Mouse (Mus musculus): ENCODE measurements around the gene Rnf126. TPM values are rescaled to one million over a fixed set of nuclear protein-coding genes. Genes with fewer than 3 reads are reported as not detected.
A peak's percentile ranks its signal among the peaks of the same experiment; 100 is the strongest.

Gene Rnf126
- total RNA-seq, 2 experiments from 2014 or later: 31.8 to 34.4 TPM

GRCm38 (mm10) chr10:79743161-79743560, 23.6 kb downstream of the Rnf126 start:
- DNase-seq: no peak
- intact Hi-C loops (cut with DNase I): no loop called here

- no peak for DNase-seq
- intact Hi-C loops (cut with DNase I): no loop called here
These were observed 25.9 kb downstream of the Rnf126 start for GRCm38 (mm10) chr10:79740863-79741262.

DNA sequence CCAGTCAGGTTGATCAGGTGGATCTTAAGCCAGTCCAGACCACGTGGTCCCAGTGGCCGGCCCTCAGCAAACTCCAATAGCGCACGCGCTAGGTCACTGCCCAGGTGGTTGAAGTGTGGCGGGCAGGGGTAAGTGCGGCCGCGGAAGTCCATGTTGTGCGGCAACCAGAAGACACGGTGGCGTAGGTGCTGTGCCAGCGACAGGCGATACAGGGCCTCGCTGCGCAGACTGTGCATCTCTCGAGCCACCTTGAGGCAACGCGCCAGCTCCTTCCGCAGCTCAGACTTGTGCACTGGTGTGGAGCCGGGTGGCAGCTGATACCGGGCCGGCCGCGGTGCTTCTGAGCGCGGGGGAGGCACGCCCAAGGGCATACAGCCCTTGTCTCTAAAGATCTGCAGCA, 27.5 kb downstream of the Rnf126 start:
- intact Hi-C loops (cut with DNase I): no loop called here
- no peak for DNase-seq

DNA sequence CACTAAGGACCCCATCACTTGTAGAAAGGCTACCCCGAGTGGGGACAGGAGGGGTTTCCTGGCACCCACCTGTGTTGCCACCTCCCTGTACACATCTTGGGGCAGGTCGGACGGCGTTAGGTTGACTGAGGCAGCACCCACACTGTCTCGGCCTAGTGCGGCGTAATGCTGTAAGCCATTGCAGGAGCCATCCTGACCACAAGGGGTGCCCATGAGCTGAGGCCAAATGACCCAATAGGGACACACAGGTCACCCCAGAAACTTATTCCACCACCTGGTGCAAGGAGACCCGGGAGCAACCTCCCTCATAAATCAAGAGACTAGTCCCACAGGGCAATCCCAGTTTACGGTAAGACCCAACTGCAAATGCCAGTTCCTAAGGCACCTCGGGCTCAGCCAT, 28.5 kb downstream of the Rnf126 start:
- no peak for DNase-seq
- intact Hi-C loops (cut with DNase I): no loop called here

GRCm38 (mm10) chr10:79736706-79737105, 30.0 kb downstream of the Rnf126 start:
- no peak for DNase-seq
- intact Hi-C loops (cut with DNase I): no loop called here

DNA sequence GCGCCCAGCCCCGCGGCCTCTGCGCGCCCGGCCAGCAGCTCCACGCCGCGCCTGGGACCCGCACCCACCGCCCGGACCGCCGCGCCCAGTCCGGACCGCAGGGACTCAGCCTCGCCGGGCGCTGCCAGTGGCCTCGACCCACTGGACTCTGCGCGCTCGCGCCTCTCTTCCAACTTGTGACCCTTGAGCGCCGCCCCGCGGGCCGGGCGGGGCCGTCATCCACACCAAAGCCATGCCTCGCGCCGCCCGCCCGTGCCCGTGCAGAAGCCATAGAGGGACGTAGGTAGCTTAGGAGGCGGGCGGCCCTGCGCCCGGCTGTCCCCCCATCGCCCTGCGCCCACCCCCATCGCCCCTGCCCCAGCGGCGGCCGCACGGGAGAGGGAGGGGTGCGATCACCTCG, 31.4 kb downstream of the Rnf126 start:
- DNase-seq: no peak
- intact Hi-C loops (cut with DNase I): no loop called here

GRCm38 (mm10) chr10:79733847-79734246, 32.9 kb downstream of the Rnf126 start:
- intact Hi-C loops (cut with DNase I): no loop called here
- DNase-seq: no peak

DNA sequence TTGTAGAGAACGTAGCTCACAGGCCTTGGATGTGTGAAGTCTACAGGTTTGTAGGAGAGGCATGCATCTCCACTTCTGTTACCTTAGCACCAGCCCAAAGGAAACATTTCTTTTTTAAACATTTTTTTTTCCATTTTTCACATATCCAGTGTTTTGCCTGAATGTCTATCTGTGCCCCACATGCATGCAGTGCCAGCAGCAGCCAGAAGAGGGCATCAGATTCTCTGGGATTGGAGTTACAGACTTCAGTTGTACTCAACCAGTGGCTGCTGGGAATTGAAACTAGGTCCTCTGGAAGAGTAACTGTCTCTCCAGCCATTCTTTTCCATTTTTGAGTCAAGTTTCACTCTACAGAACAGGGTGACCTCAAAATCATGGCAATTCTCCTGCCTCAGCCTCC, 34.3 kb downstream of the Rnf126 start:
- no peak for DNase-seq
- intact Hi-C loops (cut with DNase I): no loop called here

- intact Hi-C loops (cut with DNase I): no loop called here
- DNase-seq: peak; percentile 66 to 82
These were observed 37.3 kb downstream of the Rnf126 start for GRCm38 (mm10) chr10:79729357-79729965.

DNA sequence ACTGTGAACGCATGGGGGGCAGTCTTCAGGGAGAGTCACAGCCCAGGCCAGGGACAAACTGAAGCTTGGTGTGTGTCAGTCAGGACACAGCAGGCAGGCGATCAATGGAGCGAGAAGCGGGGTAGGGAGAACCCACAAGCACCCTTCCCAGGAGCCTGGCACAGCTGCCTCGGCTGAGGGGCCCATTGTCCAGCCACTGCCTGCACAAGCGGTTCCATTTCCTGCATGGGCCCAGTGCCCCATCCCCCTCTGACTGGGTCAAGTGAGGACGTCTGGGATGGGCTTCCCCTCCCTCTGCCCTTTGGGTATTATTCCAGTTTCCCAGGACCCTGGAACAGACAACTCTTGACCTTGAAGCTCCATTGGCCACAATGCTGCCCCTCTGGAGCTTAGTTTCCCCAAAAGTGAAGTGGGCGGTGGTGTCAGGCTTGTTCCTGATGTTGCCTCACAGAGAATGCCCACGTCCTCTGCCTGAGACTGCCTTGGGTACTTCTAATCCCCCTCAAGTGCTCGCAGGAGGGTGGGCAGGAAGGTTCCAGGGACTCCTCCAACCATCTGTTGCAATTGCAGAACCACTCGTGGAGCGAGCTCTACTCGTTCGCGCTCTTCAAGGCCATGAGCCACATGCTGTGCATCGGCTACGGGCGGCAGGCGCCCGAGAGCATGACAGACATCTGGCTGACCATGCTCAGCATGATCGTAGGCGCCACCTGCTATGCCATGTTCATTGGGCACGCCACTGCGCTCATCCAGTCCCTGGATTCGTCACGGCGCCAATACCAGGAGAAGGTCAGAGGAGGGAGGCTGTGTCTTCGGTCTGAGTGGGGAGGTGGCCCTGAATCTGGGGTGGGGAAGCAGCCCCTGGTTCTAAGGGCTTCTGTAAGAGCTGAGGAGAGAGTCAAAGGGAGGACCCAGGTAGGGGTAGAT, 38.2 kb downstream of the Rnf126 start:
- intact Hi-C loops (cut with DNase I): no loop called here

DNA sequence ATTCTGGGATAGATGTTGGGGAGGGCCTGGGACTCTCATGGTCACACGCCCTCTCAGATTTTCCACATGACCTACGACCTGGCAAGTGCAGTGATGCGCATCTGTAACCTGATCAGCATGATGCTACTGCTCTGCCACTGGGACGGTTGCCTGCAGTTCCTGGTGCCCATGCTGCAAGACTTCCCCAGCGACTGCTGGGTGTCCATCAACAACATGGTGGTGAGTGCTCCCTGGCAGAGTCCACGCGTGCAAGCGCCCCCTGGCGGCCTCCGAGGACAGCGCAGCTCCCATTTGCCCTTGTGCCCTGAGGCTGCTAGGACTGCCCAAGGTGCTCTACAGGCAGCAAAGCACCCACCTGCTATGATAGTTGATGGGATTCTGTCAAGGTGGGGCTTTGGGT, 40.7 kb downstream of the Rnf126 start:
- peak in 1 of 2 experiments; percentile 69 for DNase-seq
- intact Hi-C loops (cut with DNase I): no loop called here

More for the DNA sequence above, 38.2 kb downstream of the Rnf126 start:
- DNase-seq: no peak

DNA sequence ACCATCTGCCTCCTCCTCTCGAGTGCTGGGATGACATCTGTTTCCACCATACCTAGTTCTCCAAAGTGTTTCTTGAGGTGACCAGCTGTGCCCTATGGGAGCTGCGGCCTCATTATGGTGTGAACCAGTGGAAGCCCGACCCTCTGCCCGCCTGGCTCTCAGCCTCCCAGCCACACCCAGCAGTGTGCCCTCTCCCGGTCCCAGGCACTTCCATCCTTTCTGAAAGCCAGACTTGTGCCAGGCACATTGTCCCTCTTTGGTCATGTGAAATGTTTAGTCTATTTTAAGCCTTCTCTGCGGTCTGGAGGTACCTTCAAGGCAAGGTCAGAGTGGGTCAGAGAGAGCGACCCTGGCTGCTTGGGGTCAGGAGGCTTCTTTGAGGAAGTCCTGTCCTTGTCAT, 43.1 kb downstream of the Rnf126 start:
- intact Hi-C loops (cut with DNase I): no loop called here
- peak; percentile 63 to 65 for DNase-seq

- no peak for DNase-seq
- intact Hi-C loops (cut with DNase I): no loop called here
These were observed 43.7 kb downstream of the Rnf126 start for GRCm38 (mm10) chr10:79723047-79723446.

GRCm38 (mm10) chr10:79721089-79721488, 45.7 kb downstream of the Rnf126 start:
- no peak for DNase-seq
- intact Hi-C loops (cut with DNase I): no loop called here

DNA sequence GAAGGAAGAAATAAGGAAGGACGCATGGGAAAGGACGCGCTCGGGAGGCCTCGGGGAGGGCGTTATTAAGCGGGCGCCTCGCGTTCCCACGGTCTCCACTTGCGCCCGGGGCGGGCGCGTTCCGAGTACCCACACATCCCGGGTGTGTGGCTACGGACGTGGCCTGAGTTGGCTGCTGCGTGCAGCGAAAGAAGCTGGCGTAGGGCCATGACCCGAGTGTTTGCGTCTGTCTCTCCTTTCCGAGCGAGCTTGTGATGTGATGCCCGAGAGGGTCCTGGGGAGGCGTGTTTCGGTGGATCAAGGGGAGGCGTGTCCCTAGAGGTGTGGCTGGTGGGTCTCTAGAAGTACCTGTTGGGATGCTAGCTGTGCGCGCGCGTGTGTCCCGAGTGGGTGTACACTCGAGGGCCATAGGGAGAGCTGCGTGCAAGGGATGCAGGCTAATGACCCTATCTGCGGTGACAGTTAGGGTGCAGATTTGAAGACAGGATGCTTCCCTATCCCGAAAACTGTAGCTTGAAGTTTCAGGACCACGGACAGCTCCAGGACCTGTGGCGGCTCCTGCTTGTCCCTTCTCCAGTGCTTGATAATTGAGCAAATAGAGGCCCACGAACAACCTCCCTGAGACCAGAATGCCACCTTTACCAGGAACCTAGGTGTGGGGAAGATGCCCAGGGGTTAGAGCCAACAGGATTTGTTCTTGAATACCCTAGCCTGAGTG, 49.0 kb downstream of the Rnf126 start:
- DNase-seq: peak; percentile 85 to 90
- intact Hi-C loops (cut with DNase I): no loop called here

DNA sequence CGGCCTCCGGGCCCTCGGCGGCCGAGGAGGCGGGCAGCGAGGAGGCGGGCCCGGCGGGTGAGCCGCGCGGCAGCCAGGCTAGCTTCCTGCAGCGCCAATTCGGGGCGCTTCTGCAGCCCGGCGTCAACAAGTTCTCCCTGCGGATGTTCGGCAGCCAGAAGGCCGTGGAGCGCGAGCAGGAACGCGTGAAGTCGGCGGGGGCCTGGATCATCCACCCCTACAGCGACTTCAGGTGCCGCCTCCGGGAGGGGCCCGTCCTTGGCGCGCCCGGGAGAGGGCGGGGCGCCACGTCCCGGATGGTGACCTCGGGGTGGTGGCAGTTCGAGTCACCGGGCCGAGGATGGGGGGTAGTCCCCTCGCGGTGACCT, 49.8 kb downstream of the Rnf126 start:
- intact Hi-C loops (cut with DNase I): no loop called here
- DNase-seq: peak in 1 of 2 experiments; percentile 42

- no peak for DNase-seq
- intact Hi-C loops (cut with DNase I): no loop called here
These were observed 50.3 kb downstream of the Rnf126 start, which contains the start of gene Hcn2 for GRCm38 (mm10) chr10:79716254-79716987. Gene Hcn2 (plus strand): TSS chr10:79716634.

DNA sequence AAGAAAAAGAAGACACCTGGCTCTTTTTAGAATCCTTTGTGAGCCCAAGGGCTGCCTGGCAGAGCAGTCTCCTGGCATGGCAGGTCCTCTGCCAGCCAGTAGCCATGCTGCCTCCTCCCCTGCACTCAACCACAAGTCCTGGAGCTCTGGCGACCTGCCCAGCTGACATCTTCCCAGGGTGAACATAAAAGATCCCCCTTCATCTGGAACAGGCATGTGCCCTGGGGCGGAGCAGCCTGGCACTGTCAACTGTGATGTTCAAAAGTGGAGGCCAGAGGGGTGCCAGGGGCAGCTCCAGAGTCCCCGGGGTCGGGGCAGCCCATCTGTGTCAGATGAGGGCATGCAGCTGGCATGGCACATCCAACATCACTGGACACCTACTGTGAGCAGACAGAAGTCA, 51.8 kb downstream of the Rnf126 start:
- intact Hi-C loops (cut with DNase I): no loop called here
- DNase-seq: peak in 1 of 2 experiments; percentile 63

DNA sequence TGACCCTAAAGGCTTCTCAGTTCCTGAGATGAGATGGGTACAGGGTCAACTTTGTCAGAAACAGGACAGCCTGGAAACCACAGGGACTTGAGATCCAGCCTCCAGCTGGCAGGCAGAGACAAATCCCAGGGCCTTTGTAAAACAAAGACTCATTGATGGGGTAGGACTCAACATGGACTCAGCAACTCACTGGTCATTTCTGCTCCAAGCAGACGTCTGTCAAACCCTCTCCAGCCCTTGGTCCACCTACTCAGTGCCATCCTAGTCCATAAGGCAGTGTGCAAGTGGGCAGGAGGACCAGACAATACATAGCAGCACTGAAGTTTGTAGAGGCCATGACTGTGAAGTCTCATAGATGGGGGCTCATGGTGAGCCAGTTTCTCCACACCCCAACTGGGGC, 53.6 kb downstream of the Rnf126 start:
- intact Hi-C loops (cut with DNase I): no loop called here
- DNase-seq: no peak

GRCm38 (mm10) chr10:79712499-79713126, 54.1 kb downstream of the Rnf126 start:
- intact Hi-C loops (cut with DNase I): no loop called here
- DNase-seq: peak; percentile 83 to 92
